Comparison of ENCODE assay signal across 8 mouse cellular contexts in genomic region chr10:107273848-107274247, GRCm38 (mm10). TPM values are rescaled to one million over a fixed set of nuclear protein-coding genes. Genes with fewer than 3 reads are reported as not detected.
DNase-seq lines count a peak whose midpoint lies in the region; ATAC-seq and TF ChIP-seq lines count a peak whose summit lies in the region.
"Had no signal": no experiment of that assay in that cellular context is flagged by ENCODE, and none has a peak within 500 bp of the region (broad histone marks: within the 10 kb centered on the region; RNA-seq: fewer than 3 reads in every experiment).

No protein-coding gene starts in this region.

- TF ChIP-seq CTCF in liver, postnatal 0 days (IDR thresholded peaks at IDR 0.05; ENCODE audit: low read depth) = peak; percentile 24; the same call in 1 of the 2 replicates

- H3K36me3 ChIP-seq in liver, postnatal 0 days (replicated peaks; ENCODE audit: insufficient read depth, low read length) = no peaks in the 10 kb centered on the region
- H3K36me3 ChIP-seq in liver, embryonic 11.5 days (ENCODE audit: control insufficient read depth, insufficient read depth, low read length) = no peaks in the 10 kb centered on the region
- H3K36me3 ChIP-seq in neural tube, embryonic 13.5 days = no peaks in the 10 kb centered on the region

- DNase-seq in liver, postnatal 0 days = no peak
- DNase-seq in liver, embryonic 11.5 days (ENCODE audit: low spot score) = no peak
- peak; percentile 72 for DNase-seq in cerebellum, adult 9-10 months
- DNase-seq in layer of hippocampus, postnatal 25 days (ENCODE audit: extremely low spot score in 1 of 2, low spot score in 1 of 2) = no peak
- DNase-seq in urinary bladder, postnatal 36 days (ENCODE audit: low spot score in 2 of 2) = no peak
- DNase-seq: thymus, postnatal 36 days had no signal

- no peak overlapping the region for H3K27ac ChIP-seq in liver, postnatal 0 days (ENCODE audit: low read depth)
- no peak overlapping the region for H3K27ac ChIP-seq in liver, embryonic 11.5 days (ENCODE audit: low read depth, low read length)
- no peak overlapping the region for H3K27ac ChIP-seq in neural tube, embryonic 13.5 days (replicated peaks)

- no peak overlapping the region for H3K4me3 ChIP-seq in liver, postnatal 0 days (ENCODE audit: low read depth, low read length)
- no peak overlapping the region for H3K4me3 ChIP-seq in liver, embryonic 11.5 days (ENCODE audit: low read depth, low read length)
- peak overlapping the region; percentile 69 for H3K4me3 ChIP-seq in neural tube, embryonic 13.5 days

- H3K9me3 ChIP-seq in liver, postnatal 0 days (ENCODE audit: low read length) = no peaks in the 10 kb centered on the region
- no peaks in the 10 kb centered on the region for H3K9me3 ChIP-seq in liver, embryonic 11.5 days (ENCODE audit: control insufficient read depth, low read length)
- H3K9me3 ChIP-seq in neural tube, embryonic 13.5 days = no peaks in the 10 kb centered on the region

- no peak for TF ChIP-seq EP300 in liver, postnatal 0 days (IDR thresholded peaks at IDR 0.05; ENCODE audit: low read depth)

- no peak for ATAC-seq in liver, postnatal 0 days
- no peak for ATAC-seq in liver, embryonic 11.5 days (replicated peaks; ENCODE audit: low FRiP score)
- peak; percentile 33 to 59; a peak in 1 of 4 replicates for ATAC-seq in hematopoietic stem cell, adult 5-6 weeks (replicated peaks in 1 of 2; ENCODE audit: insufficient read depth in 1 of 2, low FRiP score in 2 of 2, low TSS enrichment in 1 of 2, low read depth in 1 of 2, poor library complexity in 2 of 2, severe bottlenecking in 2 of 2)
- ATAC-seq in neural tube, embryonic 13.5 days (ENCODE audit: low read depth) = no peak

- peaks cover 7% of the 10 kb centered on the region; the same call in 1 of the 2 replicates for H3K27me3 ChIP-seq in liver, postnatal 0 days (ENCODE audit: insufficient read depth, low read length)
- peaks cover 31% of the 10 kb centered on the region for H3K27me3 ChIP-seq in liver, embryonic 11.5 days (replicated peaks; ENCODE audit: control insufficient read depth, insufficient read depth, low read length)
- H3K27me3 ChIP-seq in neural tube, embryonic 13.5 days = 0 out of 2 replicates have a peak, but pooled peaks cover 7% of the 10 kb centered on the region

- WGBS in liver, postnatal 0 days (ENCODE audit: insufficient replicate concordance) = 38% methylated on average over 6 of the region's 6 CpGs
- 43% methylated on average over 6 of the region's 6 CpGs for WGBS in liver, embryonic 11.5 days
- WGBS in neural tube, embryonic 13.5 days = 46% methylated on average over 6 of the region's 6 CpGs

- no peak overlapping the region for H3K9ac ChIP-seq in liver, postnatal 0 days (replicated peaks)
- no peak overlapping the region for H3K9ac ChIP-seq in liver, embryonic 11.5 days (ENCODE audit: low read depth, low read length)
- H3K9ac ChIP-seq in neural tube, embryonic 13.5 days = no peak overlapping the region

- H3K4me2 ChIP-seq in liver, postnatal 0 days (ENCODE audit: low read depth, low read length) = no peak overlapping the region
- no peak overlapping the region for H3K4me2 ChIP-seq in liver, embryonic 11.5 days
- peak overlapping the region; percentile 65 for H3K4me2 ChIP-seq in neural tube, embryonic 13.5 days

- no peaks in the 10 kb centered on the region for H3K4me1 ChIP-seq in liver, postnatal 0 days (ENCODE audit: insufficient read depth)
- H3K4me1 ChIP-seq in liver, embryonic 11.5 days (replicated peaks; ENCODE audit: control insufficient read depth, insufficient read depth, low read length) = no peaks in the 10 kb centered on the region
- H3K4me1 ChIP-seq in neural tube, embryonic 13.5 days (replicated peaks) = peaks cover 26% of the 10 kb centered on the region

RNA-seq across cellular contexts. Expression of gene Lin7a, which starts 2.4 kb away (rescaled TPM):
- 1.4 and 1.5 TPM in 2 replicates for polyA plus RNA-seq in liver, postnatal 0 days (2015; fragmentation: Nextera tagmentation; extraction: Ambion mirVana)
- polyA plus RNA-seq in liver, embryonic 11.5 days (2014; fragmentation: Nextera tagmentation; extraction: Ambion mirVana) = 1.2 and 1.7 TPM in 2 replicates
- total RNA-seq in hematopoietic stem cell, adult 5-6 weeks (2017) = not detected in 2 replicates
- polyA plus RNA-seq in neural tube, embryonic 13.5 days (2015; fragmentation: Nextera tagmentation; extraction: Ambion mirVana) = 50.8 and 53.3 TPM in 2 replicates
- total RNA-seq in layer of hippocampus, postnatal 25 days (2021) = 10 to 100 TPM; 31.7 to 40.9 TPM

Comparison
In these comparisons a context has a peak if more than half of its experiments do, and no peak if none do; other contexts are left out.
1. ATAC-seq: peak in hematopoietic stem cell, adult 5-6 weeks (2 of 2); none in liver, postnatal 0 days (single experiment), liver, embryonic 11.5 days (single experiment) and neural tube, embryonic 13.5 days (single experiment).
2. RNA of gene Lin7a, which starts 2.4 kb away (polyA plus RNA-seq): 50.8 to 53.3 TPM in neural tube, embryonic 13.5 days; 1.4 to 1.5 TPM in liver, postnatal 0 days and 1.2 to 1.7 TPM in liver, embryonic 11.5 days; every median in the first group is over 10 times any median in the second.